Mouse (Mus musculus) kidney, postnatal 36 days (tissue): Measurements from ENCODE around the gene Aurka.

ENCODE experiments used
- DNase-seq, 2 experiments: peaks; one replicate each; pipeline ENCODE4 v3.0.0; 2021 to 2022; ENCODE audit warnings: mixed read lengths in 2 of 2

The Aurka gene

DNA sequence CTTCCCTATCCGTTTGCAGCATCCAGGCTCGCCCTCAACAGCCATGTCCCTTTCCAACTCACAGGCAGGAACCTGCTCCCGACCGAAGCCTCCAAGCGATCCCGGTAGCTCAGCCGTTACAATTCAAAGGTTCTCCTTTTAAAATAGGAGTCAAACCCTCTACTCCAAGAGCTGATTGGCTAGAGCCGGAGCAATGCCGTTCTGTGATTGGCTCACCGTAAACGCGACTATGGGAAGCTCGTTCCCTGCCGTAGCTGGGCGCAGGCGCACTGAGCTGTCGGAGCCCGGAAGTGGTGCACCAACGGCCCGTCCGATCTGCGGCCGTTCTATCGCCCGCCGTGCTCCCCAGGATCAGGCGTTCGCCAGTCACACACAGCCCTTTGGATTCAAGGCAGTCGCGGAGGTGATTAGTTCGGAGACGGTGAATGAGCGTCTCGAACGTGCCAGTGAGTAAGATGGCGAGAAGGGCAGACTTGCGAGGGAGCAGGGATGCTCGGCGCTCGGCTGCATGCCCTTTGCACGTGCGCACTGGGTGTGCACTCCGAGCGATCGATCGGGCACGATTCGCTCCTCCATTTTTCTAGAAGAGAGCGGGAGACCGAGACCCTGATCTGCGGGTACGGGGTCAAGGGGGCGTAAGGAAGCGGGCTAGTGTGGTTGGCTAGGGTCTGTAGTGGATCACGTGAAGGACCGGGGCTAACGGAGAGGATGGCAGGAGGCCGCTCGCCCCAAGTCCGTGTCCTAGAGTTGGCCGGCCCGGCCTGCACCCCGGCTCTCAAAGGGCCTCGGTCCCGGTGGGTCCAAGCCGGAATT is at the start of gene Aurka, which contains the start of gene Cstf1:
Aurka (minus strand) TSS at position 125 of the 813 bp plus-strand sequence.
Cstf1 (plus strand) TSS at position 271 of the 813 bp plus-strand sequence.
- peak; percentile 97 for DNase-seq

DNA sequence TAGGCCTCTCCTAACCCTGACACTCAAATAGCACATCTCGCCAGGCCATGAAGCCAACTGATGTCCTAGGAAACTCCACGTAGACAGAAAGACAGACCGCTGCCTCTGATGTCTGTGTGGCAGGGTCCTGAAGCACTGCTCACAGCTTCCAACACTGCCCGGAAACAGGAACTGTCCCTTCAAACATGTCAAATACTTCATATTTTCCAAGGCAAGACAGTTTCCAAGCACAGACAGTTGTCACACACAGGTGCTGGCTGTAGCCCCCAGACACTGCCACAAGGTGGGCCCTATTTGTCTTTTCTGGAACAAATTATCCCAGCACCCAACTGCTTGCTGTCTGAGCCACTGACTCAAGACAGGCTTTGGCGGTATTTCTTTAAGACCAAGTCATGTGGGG is 47.9 kb upstream of the Aurka start:
- DNase-seq: no peak

DNA sequence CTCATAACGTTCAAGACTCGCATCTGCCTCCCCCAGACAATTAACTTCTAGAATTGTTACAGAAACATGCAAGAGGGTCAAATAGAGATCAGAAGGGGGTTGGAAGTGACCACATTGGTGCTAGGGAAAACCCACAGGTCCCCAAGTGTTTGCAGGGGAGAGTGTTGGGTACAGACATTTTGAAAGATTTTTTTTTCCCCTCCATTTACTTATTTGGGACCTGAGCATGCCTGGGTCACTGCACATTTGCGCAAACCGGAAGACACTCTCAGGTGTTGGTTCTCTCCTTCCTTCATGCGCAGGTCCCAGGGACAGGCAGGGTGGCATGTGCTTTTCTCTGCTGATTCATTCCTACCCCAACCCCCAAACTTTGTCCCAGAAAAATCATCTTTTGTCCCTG is 46.5 kb upstream of the Aurka start:
- no peak for DNase-seq

DNA sequence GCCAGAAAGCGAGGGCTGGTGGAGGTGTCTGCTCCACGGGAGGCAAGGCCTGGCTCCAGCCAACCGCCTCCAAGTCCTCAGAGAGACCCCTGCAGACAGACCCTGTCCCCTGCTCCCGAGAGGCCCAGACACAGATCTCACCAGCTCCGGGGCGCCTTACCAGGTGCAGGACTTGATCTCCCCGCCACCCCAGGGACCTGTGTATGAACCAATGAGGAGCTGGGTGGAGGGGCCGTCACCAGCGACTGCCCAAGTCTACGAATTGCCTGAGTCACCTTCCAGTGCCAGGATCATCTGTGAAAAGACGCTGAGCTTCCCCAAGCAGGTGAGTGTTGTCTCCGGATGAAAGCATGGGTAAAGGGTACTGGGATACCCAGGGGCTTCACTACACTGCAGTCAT is 45.9 kb upstream of the Aurka start:
- DNase-seq: no peak

DNA sequence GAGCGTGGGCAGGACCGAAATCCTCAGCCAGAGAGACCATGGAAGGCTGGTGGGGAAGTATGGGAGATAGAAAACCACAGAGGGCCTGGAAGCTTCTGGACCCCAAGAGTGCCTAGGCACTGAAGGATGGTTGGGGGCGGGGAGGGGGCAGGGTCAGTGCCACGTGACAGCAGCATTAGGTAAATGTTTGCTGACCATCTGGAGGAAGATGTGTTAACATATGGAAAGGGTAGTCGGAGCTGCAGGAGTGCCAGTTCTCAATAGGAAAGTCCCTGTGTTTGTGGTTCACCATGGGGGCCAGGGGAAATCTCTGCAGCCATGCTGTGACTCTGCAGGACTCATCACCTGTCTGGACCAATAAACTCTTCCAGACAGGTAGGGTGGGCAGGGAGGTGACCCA is 43.6 kb upstream of the Aurka start:
- DNase-seq: no peak

DNA sequence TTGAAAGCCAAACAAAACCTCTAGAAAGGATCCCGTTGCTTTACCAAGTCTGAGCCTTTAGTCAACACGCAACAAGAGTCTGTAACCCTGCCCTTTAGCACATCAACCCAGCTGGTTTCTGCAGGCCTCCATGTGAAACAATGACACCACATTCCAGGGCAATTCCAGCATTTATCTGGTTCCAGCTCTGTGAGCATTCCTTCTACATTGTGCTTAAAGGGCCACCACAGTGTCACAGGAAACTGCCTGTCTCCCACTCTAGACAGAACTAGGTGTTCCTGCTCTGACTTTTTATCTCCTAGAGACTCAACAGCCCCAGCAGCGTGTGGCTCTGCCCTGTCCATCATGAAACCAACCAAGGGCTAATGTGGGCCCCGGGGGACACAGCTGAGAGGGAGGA is 42.9 kb upstream of the Aurka start:
- no peak for DNase-seq

DNA sequence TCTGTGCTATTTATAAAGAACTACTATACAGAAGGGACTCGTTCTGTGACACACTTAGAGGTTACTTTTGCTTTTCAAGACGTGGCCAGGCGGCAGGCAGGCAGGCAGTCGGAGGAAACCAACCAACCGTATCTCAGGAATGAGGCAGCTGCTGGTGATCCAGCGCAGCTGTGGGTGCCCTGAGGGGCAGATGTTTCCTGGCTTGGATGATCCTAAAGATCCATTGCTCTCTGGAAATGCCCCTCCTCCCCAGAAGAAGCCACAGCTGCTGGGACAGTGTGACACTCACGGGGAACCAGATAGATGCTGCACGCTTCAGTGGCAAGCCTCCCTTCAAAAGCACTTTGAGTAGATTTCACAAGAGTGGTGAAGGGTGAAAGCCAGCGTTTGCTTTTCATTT is 42.1 kb upstream of the Aurka start:
- DNase-seq: peak; percentile 19 to 40

DNA sequence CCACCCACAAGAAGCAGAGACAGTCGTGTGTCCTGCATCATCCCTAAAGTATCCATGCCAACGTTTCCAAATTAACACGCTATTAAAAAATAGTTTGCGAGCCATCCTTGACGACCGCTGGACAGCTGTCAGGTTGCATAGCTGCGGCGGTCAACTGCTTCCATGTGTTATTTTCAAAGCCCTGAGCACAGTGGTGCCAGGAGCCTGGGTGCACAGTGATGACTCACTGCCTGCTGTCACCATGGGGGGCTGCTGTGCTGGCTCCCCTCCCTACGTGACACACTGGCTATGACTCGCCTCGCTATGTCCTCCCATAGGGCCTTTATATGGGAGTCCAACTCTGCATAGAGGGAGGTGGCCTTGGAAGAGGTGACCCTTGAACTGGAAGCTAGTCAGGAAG is 40.8 kb upstream of the Aurka start:
- no peak for DNase-seq

DNA sequence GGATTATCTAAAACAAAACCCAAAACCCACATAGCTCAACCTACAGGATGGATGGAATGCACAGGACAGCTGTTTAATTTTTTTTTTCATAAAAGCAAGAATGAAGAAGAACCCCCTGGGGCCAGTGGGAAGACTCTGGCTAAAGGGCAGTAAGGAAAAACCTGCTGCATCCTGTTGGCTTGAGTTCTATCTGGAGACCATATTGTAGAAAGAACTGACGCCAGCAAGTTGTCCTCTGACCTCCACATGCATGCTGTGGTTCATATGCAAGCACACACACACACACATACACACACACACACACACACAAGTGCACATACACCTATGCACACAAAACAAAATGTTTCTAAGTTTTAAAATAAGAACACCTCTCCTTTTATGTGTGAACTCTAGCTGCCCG is 40.4 kb upstream of the Aurka start:
- DNase-seq: no peak

DNA sequence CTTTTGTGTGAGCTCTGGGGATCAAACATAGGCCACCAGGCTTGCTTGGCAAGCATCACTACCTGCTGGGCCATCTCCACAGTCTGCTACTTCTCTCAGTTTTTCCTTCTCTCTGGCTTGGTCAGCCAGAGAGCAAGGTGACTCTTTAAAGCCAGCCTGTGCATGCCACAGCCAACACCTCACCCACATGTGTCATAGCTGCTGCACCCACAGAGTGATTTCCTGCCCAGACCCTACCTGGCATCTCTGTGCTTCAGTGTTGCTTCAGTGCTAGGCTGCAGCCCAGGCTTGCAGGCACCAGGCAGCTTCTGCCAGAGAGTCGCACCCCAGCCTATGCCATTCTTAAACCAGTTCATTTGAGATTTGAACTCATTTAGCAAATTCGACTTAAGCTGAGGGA is 37.2 kb upstream of the Aurka start:
- DNase-seq: no peak

DNA sequence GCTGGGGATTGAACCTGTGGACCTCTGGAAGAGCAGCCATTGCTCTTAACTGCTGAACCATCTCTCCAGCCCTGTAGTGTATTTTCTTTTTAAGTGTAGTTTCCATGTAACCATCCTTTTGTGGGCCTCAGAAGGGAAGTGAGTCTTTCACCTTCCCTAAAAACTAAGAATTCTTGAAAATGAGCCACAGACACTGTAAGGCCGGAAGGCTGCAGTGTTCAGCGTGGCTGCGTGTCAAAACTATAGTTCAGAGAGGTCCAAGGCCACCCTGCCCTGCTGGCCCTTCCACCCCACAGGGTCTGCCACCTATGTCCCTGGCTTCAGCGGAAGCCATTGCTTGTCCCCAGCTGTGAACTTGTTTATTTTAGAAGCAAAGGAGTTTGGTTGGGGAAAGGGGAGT is 35.8 kb upstream of the Aurka start:
- no peak for DNase-seq

DNA sequence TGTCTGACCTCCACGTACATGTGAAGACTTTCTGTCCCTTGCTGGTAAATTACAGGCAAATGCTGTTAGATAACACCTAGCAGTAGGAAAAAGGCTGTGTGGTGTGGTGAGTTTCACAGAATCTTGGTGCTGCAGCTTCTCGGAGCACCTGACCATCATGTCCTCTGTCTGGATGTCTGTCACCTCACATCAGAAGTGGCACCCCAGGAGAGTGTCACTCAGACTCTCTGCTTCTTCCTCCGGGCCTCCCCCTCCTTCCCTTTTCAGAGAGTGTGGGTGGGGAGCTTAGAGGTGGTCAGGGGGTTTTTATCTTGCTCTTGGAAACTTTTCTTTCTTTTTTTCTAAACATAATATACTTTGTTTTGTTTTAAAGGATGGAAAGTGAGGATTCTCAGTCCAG is 34.7 kb upstream of the Aurka start:
- DNase-seq: no peak

DNA sequence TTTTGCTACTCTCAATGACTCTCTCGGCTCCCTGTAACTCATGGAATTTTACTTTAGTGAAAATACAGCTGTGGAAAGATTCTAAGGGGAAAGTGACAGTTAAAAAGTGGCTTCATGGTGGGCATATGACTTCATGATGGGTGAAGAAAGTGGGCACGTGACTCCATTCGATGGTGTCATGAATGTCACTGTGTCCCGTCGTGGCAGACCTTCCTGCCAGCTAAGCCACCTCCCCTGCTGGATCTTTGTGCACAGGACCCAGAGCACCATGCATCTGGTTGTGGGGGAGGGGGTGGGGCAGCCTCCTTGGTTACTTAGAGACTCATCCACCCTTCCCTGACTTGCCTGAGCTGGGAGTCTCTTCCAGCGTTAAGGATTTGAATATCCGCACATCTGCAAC is 33.9 kb upstream of the Aurka start:
- DNase-seq: no peak

DNA sequence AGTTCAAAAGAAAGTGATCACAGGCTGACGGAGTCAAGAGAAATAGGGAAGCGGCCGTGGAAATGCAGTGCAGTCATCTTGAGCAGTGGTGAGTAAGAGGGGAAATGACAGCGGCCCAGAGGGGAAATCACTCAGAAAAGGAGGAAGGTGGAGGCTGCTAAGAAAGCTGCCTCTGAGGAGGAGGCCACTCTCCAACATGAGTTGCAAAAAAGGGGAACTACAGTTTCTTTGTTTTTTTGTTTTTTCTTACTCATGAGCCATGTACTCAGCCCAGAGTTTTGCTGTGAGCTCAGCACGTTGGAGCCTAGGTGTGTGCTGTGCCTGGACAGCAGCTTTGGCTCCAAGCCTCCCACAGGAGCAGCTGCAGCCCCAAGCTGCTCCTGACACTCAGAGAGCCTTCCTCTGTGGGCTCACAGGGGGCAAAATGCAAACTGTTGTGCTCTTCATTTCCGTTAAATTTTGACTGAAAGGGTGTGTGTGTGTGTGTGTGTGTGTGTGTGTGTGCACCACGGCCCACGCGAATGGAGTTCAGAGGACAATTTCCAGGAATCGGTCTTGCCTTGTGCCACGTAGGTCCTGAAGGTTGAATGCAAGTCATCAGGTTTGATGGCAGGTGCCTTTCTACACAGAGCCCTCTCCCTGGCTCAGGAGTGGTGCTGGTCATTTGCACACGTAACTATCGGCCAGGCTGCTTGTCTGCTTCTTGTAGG is 30.9 kb upstream of the Aurka start:
- DNase-seq: no peak

DNA sequence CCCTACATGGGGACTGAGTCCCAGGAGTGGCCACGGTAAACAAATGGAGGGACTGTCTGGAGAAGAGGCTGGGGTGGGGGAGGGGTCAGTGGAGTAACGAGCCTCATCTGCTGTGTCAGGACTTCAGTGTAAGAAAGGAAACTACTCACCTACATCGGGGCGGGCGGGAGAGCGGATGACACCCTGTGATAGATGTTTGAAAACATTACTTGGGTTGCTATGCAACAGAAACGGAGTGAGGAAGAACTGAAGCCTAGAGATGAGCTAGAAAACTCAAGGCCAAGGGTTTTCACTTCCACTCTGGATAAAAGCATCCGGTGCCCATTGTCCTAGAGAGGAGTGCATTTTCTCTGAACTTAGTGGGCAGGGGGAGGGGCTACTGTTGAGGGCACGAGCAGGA is 29.6 kb upstream of the Aurka start:
- no peak for DNase-seq

DNA sequence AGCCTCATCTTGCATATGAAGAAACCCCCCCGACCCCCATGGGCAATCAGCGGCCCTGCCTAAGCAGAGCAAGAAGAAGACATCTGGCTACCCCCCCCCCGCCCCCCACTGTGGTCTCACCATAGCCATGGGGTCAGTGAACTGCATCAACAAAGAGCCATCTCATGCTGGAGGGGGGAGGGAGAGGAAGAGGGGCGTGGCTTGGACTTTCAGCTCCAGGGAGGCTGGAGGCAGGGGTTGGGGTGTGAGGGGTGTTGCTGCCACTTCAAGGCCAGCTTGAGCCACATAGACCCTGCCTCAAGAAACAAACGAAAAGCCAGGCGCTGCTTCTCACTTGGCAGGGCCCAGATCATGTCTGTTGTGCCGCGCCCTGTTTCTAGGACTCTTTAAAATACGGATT is 25.6 kb upstream of the Aurka start:
- DNase-seq: no peak

DNA sequence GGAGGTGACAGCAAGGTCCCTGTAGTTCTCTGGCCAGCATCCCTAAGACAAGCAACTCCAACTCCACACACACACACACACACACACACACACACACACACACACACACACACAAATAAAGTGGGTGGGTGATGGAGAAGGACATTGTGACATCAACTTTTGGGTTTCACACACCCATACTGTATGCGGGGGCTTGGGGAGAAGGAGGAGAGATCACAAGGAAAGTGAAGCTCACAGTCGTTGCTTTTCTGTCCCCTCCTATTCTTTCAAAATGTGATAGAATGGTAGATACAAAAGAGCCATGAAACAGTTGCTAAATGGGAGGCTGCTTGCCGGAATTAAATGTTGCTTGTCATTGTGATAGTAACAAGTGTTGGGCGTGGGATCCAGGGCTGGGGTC is 24.3 kb upstream of the Aurka start:
- no peak for DNase-seq

DNA sequence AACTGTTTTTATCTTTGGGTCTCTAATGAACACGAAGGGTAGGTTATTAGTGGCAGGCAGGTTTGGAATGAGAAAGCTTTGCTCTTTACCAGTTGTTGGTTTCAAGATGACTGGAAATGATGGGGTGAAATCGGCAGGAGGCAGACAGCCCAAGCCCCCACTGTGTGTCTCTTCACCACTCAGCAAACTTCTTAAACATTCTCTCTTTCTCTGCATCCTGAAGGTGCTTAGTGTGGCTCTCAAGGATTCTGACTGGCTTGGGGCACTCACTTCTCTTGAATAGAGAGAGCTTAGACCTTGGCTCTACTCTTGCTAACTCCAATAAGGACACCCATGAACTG is 23.7 kb upstream of the Aurka start:
- DNase-seq: no peak

DNA sequence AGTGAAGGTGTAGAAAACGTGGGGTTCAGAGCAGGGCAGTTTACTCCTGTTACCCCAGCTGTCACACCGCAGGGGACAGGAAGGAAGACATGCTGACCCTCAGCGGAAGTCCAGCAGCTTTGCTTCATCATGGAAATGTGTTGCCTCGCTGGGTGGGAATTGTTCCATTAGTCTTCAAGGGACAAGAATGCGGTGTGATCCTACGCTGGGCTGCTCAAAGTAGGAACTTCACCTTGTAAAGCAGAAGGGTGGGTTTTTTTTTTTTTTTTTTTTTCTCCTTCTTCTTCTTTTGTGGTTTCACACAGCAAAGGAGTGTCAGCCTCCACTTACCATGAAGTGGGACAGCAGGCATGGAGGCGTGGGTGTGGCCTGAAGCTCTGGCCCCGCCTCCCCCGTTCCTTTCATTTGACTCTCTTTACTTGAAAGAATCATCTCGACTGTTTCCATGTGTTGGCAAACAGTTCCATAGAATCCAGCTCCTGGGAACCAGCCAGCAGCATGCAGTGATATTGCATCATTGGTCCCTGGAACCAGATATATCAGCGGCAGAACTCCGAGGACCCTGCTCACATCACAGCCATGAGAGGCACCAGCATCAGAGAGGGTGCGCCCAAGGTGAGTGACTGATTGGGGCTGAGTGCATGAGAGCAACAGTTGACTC is 23.2 kb upstream of the Aurka start, which contains the start of gene Cass4:
Cass4 (plus strand) TSS at position 404 of the 661 bp plus-strand sequence.
- peak in 1 of 2 experiments; percentile 37 for DNase-seq

DNA sequence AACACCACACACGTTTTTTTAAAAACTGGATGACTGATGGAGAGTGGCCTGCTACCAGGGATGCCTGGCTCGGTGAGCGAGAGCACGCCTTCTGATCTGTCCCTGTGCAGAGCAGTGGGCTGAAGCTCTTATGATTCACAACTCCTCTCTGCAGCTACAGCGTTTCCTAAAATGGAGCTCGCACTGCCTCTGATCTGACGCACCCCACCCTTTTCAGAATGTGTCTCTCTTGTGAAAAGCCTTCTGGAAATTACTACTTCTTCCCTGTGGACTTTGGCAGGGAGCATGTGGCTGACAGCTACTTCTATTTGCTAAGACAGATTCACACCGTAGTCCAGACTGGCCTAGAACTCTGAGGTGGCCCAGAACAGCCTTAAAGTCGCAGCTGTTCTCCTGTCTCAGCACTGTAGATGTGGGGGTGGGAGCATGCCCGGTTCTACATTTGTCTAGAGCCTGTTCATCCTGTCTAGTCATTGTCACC is 21.7 kb upstream of the Aurka start:
- DNase-seq: no peak

DNA sequence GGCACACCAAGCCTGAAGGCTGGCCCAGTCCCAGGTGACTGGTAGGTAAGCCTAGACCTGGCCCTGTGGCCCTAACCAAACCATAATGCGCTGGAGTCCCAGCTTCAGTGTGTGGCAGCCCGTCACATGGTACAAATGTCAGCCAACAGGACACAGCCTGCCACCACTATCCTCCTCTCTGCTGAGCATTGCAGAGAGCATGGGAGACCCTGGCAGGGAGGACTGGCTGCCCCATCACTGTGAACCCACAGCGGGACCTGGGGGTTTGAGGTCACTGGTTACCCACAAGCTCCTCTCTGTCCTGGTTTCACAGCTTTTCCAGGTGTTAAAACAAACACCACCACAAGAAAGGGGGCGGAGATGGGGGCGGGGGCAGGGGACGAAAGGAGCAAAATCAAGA is 20.0 kb upstream of the Aurka start:
- no peak for DNase-seq

DNA sequence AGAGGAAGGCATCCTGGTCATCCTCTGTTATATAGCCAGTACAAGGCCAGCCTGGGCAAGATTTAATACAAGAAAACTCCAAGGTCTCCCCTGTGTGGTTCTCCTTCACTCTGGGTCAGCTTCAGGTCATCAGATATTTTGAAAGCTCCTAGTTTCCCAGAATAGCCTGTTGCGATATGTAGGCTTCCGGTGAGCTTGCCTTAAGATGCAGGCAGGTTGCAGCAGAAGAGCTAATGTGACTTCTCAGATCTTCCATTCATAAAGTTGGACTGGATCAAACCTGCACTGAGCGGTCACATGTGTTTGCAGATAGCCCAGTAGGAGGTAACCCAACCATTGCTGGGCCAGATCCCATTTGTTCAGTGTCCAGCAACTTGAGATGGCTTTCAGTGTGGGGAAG is 14.4 kb upstream of the Aurka start:
- no peak for DNase-seq

DNA sequence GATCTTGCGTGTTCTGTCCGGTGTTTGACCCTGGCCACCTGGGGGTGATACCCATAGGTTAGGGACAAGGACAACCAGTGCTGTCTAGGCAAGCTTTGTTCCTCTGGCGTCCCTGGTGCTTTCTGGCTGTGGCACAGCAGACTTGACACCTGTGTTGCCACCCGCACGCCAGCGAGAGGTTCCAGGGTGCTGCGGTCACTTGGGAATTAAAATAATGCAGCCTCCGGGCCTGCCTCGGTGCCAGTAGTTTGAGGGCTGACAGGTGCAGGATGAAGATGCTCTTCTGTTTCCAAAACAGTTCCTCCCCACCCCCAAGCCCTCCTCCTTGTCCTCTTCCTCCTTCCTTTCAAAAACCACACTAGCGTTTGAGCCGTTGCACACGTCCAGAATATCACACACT is 11.6 kb upstream of the Aurka start:
- DNase-seq: no peak

DNA sequence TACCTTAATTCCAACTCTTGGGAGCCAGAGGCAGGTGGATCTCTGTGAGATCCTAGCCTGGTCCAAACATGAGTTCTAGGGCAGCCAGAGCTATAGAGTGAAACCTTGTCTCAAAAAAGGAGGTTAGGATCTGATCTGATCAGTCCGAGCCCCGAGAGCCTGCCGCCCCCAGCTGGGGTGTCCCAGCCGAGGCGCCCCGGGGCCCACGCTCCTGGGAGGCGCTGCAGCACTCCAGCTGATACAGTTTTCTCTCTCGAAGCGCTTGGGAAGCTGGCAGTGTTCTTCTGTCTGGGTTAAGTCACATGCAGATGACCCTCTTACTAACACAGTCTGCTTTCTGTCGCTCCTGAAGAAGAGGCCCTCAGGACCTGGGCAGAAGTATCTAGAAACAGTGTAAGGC is 11.0 kb upstream of the Aurka start:
- DNase-seq: no peak
